Mouse (Mus musculus): ENCODE measurements around the gene Tmed5.

- TF ChIP-seq CTCF (IDR thresholded peaks at IDR 0.05; ENCODE audit: insufficient read depth, low read length): no peak
- no peak for TF ChIP-seq POLR2A (IDR thresholded peaks at IDR 0.05; ENCODE audit: borderline replicate concordance, extremely low read depth, low read depth, low read length)
Observed at GRCm38 (mm10) chr5:108131849-108132440, 475 bp downstream of the Tmed5 start.
